Mouse (Mus musculus): Measurements from ENCODE around the gene 2310030G06Rik.

GRCm38 (mm10) chr9:50751323-50751722 lies 5.0 kb upstream of the 2310030G06Rik start, which contains the start of gene Cryab:
- TF ChIP-seq GATA1 (IDR thresholded peaks at IDR 0.05; ENCODE audit: borderline replicate concordance, low read length): no peak
- TF ChIP-seq FLI1 (IDR thresholded peaks at IDR 0.05; ENCODE audit: low read length): no peak

All from megakaryocyte, embryonic 14.5 days (primary cell).